Mouse (Mus musculus): ENCODE results near the gene Bnip1. TPM values are rescaled to one million over a fixed set of nuclear protein-coding genes. Genes with fewer than 3 reads are reported as not detected.

Gene Bnip1
- polyA plus RNA-seq, 1 experiment from 2014 or later: 51.9 TPM

DNA sequence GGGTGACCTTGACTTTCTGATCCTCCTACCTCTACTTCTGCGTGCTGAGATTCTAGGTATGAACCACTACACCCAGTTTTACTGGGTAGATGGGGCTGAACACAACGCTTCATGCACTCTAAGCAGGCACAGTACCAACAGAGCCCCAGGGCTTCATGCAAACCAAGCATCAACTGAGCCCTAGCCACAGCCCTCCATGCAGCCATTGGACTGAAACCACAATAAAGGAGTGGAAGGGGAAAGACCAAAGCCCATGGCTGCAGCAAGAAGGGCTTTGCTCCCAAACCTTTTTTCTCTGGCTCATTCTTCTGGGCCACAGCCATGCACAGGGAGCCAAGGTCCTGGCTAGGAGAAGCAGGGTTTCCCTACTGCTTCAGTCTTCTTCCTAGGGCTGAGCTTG is 31.7 kb downstream of the Bnip1 start:
- 79% methylated on average over 2 of the region's 2 CpGs for WGBS
- no peak overlapping the region for H3K9ac ChIP-seq (ENCODE audit: low read length)
- no peaks in the 10 kb centered on the region; the same call in 1 of the 2 replicates for H3K27me3 ChIP-seq (ENCODE audit: control insufficient read depth, insufficient read depth, low read length)
- no peak overlapping the region for H3K27ac ChIP-seq (ENCODE audit: low read length)
- H3K9me3 ChIP-seq (replicated peaks; ENCODE audit: control insufficient read depth, low read length): no peaks in the 10 kb centered on the region
- no peak for ATAC-seq (ENCODE audit: insufficient read depth, low FRiP score)
- no peak overlapping the region for H3K4me3 ChIP-seq (replicated peaks; ENCODE audit: low read length)
- no peak overlapping the region for H3K4me2 ChIP-seq (ENCODE audit: low read depth, low read length)
- no peaks in the 10 kb centered on the region for H3K4me1 ChIP-seq (ENCODE audit: control insufficient read depth, insufficient read depth, low read length)
- H3K36me3 ChIP-seq (ENCODE audit: control insufficient read depth, insufficient read depth, low read length): no peaks in the 10 kb centered on the region

DNA sequence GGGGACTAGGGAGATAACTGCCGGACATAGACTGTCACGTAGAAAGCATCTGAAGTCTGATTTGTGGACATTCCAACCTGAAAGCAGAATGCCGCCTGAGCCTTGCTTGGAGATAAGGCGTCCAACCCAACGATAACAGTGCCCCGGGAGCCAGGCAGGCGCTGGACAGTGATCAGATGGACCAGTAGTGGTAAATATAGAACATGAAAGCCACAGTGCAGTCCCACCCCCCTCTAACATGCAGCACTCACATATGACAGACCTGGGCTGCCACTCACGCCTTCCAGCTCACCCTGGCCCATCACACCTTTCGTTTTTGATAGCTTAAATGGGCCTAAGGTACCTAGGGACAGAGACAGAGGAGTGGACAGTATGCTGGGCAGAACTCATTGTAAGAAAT is 32.6 kb downstream of the Bnip1 start:
- Histone ChIP-seq H3K9me3 (replicated peaks; ENCODE audit: control insufficient read depth, low read length) (no peaks in the 10 kb centered on the region), H3K4me2 (ENCODE audit: low read depth, low read length) (no peak overlapping the region), H3K4me3 (replicated peaks; ENCODE audit: low read length) (no peak overlapping the region), H3K27ac (ENCODE audit: low read length) (no peak overlapping the region), H3K4me1 (ENCODE audit: control insufficient read depth, insufficient read depth, low read length) (no peaks in the 10 kb centered on the region), H3K9ac (ENCODE audit: low read length) (no peak overlapping the region), H3K36me3 (ENCODE audit: control insufficient read depth, insufficient read depth, low read length) (no peaks in the 10 kb centered on the region), H3K27me3 (ENCODE audit: control insufficient read depth, insufficient read depth, low read length) (no peaks in the 10 kb centered on the region; the same call in 1 of the 2 replicates)
- ATAC-seq (ENCODE audit: insufficient read depth, low FRiP score): no peak
- WGBS: 69% methylated on average over 9 of the region's 9 CpGs

DNA sequence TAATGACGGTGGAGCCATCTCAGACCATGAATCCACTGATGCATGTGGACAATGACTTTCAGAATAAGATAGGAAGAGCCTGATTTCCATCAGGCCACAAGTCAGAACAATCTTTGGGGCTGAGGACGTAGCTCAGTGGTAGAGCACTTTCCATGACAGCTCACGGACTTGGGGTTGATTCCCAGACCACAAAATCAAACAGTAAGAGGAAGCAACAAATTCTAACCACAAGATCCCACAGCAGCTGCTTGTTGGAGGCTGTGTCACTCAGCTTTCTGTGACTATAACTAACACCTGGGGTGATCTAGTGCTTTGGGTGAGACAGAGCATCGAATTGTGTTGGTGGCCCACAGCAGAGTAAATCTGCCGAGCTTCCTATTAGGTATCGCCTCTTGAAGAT is 35.9 kb downstream of the Bnip1 start:
- H3K27ac ChIP-seq (ENCODE audit: low read length): no peak overlapping the region
- no peaks in the 10 kb centered on the region for H3K4me1 ChIP-seq (ENCODE audit: control insufficient read depth, insufficient read depth, low read length)
- H3K9me3 ChIP-seq (replicated peaks; ENCODE audit: control insufficient read depth, low read length): no peaks in the 10 kb centered on the region
- no peak for ATAC-seq (ENCODE audit: insufficient read depth, low FRiP score)
- H3K9ac ChIP-seq (ENCODE audit: low read length): no peak overlapping the region
- H3K4me2 ChIP-seq (ENCODE audit: low read depth, low read length): no peak overlapping the region
- peaks cover 4% of the 10 kb centered on the region; the same call in 1 of the 2 replicates for H3K27me3 ChIP-seq (ENCODE audit: control insufficient read depth, insufficient read depth, low read length)
- no peaks in the 10 kb centered on the region for H3K36me3 ChIP-seq (ENCODE audit: control insufficient read depth, insufficient read depth, low read length)
- 78% methylated on average over 6 of the region's 6 CpGs for WGBS
- no peak overlapping the region for H3K4me3 ChIP-seq (replicated peaks; ENCODE audit: low read length)

DNA sequence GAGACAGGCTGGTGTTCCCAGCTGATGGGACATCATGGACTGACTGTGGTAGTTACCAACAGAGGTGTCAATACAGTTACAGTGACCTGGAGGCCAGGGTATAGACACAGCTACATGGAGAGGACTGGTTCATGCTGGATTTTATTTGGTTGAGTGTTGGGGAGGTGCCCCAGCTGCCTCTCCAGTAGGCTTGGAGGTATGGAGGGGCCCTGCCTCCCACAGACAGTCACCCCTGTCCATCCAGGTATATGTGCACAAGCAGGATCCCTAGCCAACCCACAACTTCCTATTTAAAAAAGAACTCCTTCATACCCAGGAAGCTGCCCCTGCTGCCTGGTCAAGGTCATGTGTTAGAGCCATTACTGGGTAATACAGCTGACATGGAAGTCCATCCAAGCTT is 36.9 kb downstream of the Bnip1 start:
- ATAC-seq (ENCODE audit: insufficient read depth, low FRiP score): no peak
- Histone ChIP-seq H3K4me1 (ENCODE audit: control insufficient read depth, insufficient read depth, low read length) (no peaks in the 10 kb centered on the region), H3K36me3 (ENCODE audit: control insufficient read depth, insufficient read depth, low read length) (no peaks in the 10 kb centered on the region), H3K27me3 (ENCODE audit: control insufficient read depth, insufficient read depth, low read length) (peaks cover 4% of the 10 kb centered on the region; the same call in 1 of the 2 replicates), H3K27ac (ENCODE audit: low read length) (no peak overlapping the region), H3K9me3 (replicated peaks; ENCODE audit: control insufficient read depth, low read length) (no peaks in the 10 kb centered on the region), H3K4me3 (replicated peaks; ENCODE audit: low read length) (no peak overlapping the region), H3K9ac (ENCODE audit: low read length) (no peak overlapping the region), H3K4me2 (ENCODE audit: low read depth, low read length) (no peak overlapping the region)

DNA sequence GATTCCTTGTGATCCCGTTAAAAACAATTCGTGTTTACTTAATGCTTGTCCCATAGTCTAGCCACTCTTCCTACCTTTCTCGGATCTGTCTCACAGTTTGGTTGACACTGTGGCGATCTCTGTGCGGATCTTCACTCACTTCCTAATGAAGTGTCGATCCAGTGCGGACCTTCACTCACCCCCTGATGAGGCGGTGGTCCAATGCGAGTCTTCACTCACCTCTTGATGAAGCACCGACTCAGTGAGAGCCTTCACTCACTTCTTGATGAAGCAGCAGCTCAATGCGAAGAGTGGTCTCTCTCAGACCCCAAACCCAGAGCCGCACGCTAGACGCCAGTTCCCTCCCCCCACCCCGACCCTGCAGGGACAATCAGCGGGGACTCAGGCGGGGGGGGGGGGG is 45.3 kb downstream of the Bnip1 start:
- 70% methylated on average over 16 of the region's 17 CpGs for WGBS
- no peaks in the 10 kb centered on the region for H3K36me3 ChIP-seq (ENCODE audit: control insufficient read depth, insufficient read depth, low read length)
- H3K27me3 ChIP-seq (ENCODE audit: control insufficient read depth, insufficient read depth, low read length): no peaks in the 10 kb centered on the region; the same call in 1 of the 2 replicates
- H3K4me3 ChIP-seq (replicated peaks; ENCODE audit: low read length): no peak overlapping the region
- H3K27ac ChIP-seq (ENCODE audit: low read length): no peak overlapping the region
- no peaks in the 10 kb centered on the region for H3K4me1 ChIP-seq (ENCODE audit: control insufficient read depth, insufficient read depth, low read length)
- no peaks in the 10 kb centered on the region for H3K9me3 ChIP-seq (replicated peaks; ENCODE audit: control insufficient read depth, low read length)
- H3K9ac ChIP-seq (ENCODE audit: low read length): no peak overlapping the region
- no peak overlapping the region for H3K4me2 ChIP-seq (ENCODE audit: low read depth, low read length)
- no peak for ATAC-seq (ENCODE audit: insufficient read depth, low FRiP score)

DNA sequence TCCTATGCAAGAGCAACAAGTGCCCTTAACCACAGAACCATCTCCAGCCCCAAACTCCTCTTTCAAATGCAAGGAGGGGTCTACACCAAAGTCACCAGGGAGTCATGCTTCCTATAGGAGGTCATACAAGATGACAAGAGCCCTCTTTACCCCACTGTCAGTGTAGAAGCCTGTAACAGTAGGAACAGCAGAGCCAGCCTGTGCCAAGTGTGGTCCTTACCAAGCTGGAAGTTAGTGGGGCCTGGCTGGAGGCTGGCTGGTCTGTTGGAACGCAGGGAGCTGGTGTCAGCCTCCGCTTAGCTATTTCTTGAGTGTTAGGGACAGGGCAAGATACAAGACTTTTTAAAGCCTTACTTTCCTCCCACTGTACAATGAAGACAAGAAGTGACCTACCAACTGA is 52.9 kb downstream of the Bnip1 start:
- peaks cover 44% of the 10 kb centered on the region for H3K27me3 ChIP-seq (ENCODE audit: control insufficient read depth, insufficient read depth, low read length)
- H3K9ac ChIP-seq (ENCODE audit: low read length): no peak overlapping the region
- no peak overlapping the region for H3K4me3 ChIP-seq (replicated peaks; ENCODE audit: low read length)
- no peak overlapping the region for H3K4me2 ChIP-seq (ENCODE audit: low read depth, low read length)
- no peak overlapping the region for H3K27ac ChIP-seq (ENCODE audit: low read length)
- 74% methylated on average over 2 of the region's 2 CpGs for WGBS
- no peaks in the 10 kb centered on the region for H3K36me3 ChIP-seq (ENCODE audit: control insufficient read depth, insufficient read depth, low read length)
- H3K9me3 ChIP-seq (replicated peaks; ENCODE audit: control insufficient read depth, low read length): no peaks in the 10 kb centered on the region
- no peak for ATAC-seq (ENCODE audit: insufficient read depth, low FRiP score)
- H3K4me1 ChIP-seq (ENCODE audit: control insufficient read depth, insufficient read depth, low read length): no peaks in the 10 kb centered on the region

DNA sequence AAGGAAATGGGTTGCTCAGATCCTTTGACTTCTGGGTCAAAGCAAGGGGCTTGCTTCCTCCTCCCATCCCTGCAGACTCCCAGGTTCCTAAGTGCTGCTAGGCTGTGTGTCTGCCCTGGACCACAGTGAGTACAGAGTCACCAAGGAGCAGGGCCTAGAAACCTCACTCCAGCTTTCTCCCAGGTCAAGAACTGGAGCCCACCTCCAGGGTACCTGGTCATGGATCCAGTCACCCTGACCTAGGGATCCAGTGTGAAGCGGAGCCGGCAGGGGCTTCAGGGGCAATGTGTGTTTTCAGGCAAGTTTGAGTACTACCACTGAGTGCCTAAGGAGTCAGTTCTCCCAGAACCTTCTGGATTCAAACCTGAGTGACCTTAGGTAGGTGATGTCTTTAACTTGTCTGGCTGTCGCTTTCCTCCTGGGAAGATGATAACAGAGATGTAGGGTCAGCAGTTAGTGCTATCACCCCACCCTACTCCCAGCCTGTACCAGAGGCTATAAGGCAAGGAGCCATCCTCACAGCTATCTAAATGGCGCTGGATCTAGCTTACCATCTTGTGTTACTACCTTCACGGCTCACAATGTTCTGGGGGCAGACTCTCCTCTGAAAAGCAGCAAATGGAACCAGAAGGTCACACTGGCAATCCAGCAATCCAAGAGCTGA is 53.6 kb downstream of the Bnip1 start:
- Histone ChIP-seq H3K9me3 (replicated peaks; ENCODE audit: control insufficient read depth, low read length) (no peaks in the 10 kb centered on the region), H3K36me3 (ENCODE audit: control insufficient read depth, insufficient read depth, low read length) (no peaks in the 10 kb centered on the region), H3K9ac (ENCODE audit: low read length) (no peak overlapping the region), H3K4me1 (ENCODE audit: control insufficient read depth, insufficient read depth, low read length) (no peaks in the 10 kb centered on the region; the same call in 1 of the 2 replicates), H3K27me3 (ENCODE audit: control insufficient read depth, insufficient read depth, low read length) (peaks cover 51% of the 10 kb centered on the region), H3K4me2 (ENCODE audit: low read depth, low read length) (no peak overlapping the region), H3K27ac (ENCODE audit: low read length) (no peak overlapping the region), H3K4me3 (replicated peaks; ENCODE audit: low read length) (no peak overlapping the region)
- no peak for ATAC-seq (ENCODE audit: insufficient read depth, low FRiP score)
- WGBS: 70% methylated on average over 5 of the region's 5 CpGs

DNA sequence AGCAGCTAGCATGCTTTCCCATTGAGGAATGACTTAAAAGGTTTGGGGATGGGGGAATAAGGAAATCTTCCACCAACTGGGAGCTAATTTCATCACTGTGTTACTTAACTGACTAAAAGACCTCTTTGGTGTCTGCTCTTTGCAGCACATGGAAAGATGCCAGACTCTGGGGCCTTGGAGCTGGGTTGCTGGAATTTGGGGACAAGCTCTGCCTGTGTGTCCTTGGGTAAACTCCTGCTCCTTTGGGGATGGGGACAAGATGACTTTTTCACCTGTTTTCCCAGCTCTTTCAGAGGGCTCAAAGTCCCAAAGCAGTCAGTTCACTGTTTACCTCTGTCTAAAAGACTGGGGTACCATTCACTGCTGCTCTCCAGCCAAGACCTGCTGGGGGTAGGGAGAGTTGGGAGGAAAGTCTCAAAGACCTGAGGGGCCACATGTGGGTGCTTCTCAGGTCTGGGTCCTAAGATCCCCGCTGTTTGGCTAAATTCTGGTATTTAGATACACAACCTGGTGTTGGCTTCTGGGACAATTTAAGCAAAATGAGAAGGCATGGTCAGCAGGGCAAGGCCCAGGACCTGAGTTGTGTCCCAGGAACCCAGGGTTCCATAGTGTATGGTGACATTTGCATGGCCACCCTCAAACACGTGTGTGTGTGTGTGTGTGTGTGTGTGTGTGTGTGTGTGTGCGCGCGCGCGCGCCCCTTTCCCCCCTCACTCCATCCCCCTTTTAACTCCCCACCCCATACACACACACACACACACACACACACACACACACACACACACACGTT is 54.3 kb downstream of the Bnip1 start:
- no peak overlapping the region for H3K4me2 ChIP-seq (ENCODE audit: low read depth, low read length)
- no peak overlapping the region for H3K27ac ChIP-seq (ENCODE audit: low read length)
- no peaks in the 10 kb centered on the region; the same call in 1 of the 2 replicates for H3K4me1 ChIP-seq (ENCODE audit: control insufficient read depth, insufficient read depth, low read length)
- 39% methylated on average over 9 of the region's 9 CpGs for WGBS
- peaks cover 58% of the 10 kb centered on the region for H3K27me3 ChIP-seq (ENCODE audit: control insufficient read depth, insufficient read depth, low read length)
- ATAC-seq (ENCODE audit: insufficient read depth, low FRiP score): no peak
- H3K9ac ChIP-seq (ENCODE audit: low read length): no peak overlapping the region
- no peaks in the 10 kb centered on the region for H3K9me3 ChIP-seq (replicated peaks; ENCODE audit: control insufficient read depth, low read length)
- H3K36me3 ChIP-seq (ENCODE audit: control insufficient read depth, insufficient read depth, low read length): no peaks in the 10 kb centered on the region
- H3K4me3 ChIP-seq (replicated peaks; ENCODE audit: low read length): no peak overlapping the region

DNA sequence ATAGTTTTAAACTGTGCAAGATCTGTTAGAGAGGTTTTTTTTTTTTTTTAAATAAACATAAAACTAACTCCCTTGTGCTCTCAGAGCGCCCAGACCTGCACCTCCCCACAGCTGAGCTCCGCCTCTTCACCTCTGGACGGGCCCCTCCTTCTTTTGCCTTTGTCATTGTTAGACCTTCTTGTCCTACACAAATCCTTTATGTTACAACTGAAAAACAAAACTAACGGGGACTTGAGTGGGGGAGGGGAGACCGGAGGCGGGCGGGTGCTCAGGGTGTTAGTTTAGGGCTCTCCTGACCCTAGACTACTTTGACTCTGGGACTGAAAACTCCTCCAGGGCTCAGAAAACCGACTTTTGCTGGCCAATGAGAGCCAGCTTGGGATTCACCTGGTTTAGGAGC is 55.1 kb downstream of the Bnip1 start:
- WGBS: 15% methylated on average over 8 of the region's 8 CpGs

More for the DNA sequence above, 55.1 kb downstream of the Bnip1 start:
- Histone ChIP-seq H3K9me3 (replicated peaks; ENCODE audit: control insufficient read depth, low read length) (no peaks in the 10 kb centered on the region), H3K36me3 (ENCODE audit: control insufficient read depth, insufficient read depth, low read length) (no peaks in the 10 kb centered on the region), H3K4me1 (ENCODE audit: control insufficient read depth, insufficient read depth, low read length) (no peaks in the 10 kb centered on the region; the same call in 1 of the 2 replicates), H3K9ac (ENCODE audit: low read length) (no peak overlapping the region), H3K27me3 (ENCODE audit: control insufficient read depth, insufficient read depth, low read length) (peaks cover 65% of the 10 kb centered on the region), H3K4me3 (replicated peaks; ENCODE audit: low read length) (no peak overlapping the region), H3K4me2 (ENCODE audit: low read depth, low read length) (no peak overlapping the region), H3K27ac (ENCODE audit: low read length) (no peak overlapping the region)
- ATAC-seq (ENCODE audit: insufficient read depth, low FRiP score): no peak
